Mouse (Mus musculus) CH12.LX (cell line): ENCODE measurements around the gene Stk17b. TPM values are rescaled to one million over a fixed set of nuclear protein-coding genes. Genes with fewer than 3 reads are reported as not detected.

Experiments
- DNase-seq: peaks from one replicate; pipeline ENCODE4 v3.0.0-alpha.2; 2013; ENCODE audit errors: extremely low read depth
- H3K27ac ChIP-seq: 2 replicates; pipeline ENCODE4 v1.5.1; 2012; ENCODE audit warnings: low read depth, mild to moderate bottlenecking, control low read depth, moderate library complexity; ENCODE audit not compliant: insufficient read depth
- H3K27me3 ChIP-seq: replicated peaks from 2 replicates; pipeline ENCODE3; 2012; ENCODE audit warnings: inconsistent platforms
- H3K36me3 ChIP-seq, 2 experiments: replicated peaks in 1 of 2; 2 replicates each; pipeline versions ENCODE3 to v1.6.1; 2012; ENCODE audit warnings: inconsistent platforms in 1 of 2, low read length in 1 of 2, mild to moderate bottlenecking in 1 of 2, mixed read lengths in 1 of 2, moderate library complexity in 1 of 2; ENCODE audit not compliant: control insufficient read depth in 1 of 2, insufficient read depth in 1 of 2
- H3K4me1 ChIP-seq, 2 experiments: 2 replicates each; pipeline ENCODE4 v1.6.1; 2012; ENCODE audit warnings: inconsistent platforms in 1 of 2, moderate library complexity in 1 of 2; ENCODE audit not compliant: insufficient read depth in 2 of 2, control insufficient read depth in 1 of 2
- H3K4me2 ChIP-seq: 2 replicates; pipeline ENCODE4 v1.6.1; 2012; ENCODE audit warnings: low read depth, mild to moderate bottlenecking, control low read depth; ENCODE audit not compliant: poor library complexity, insufficient read depth, severe bottlenecking
- H3K4me3 ChIP-seq, 3 experiments: fragments of 150-350 bp in 1 of 3; sonication (generic) in 1 of 3; replicated peaks in 1 of 3; 2 replicates each; pipeline versions ENCODE3 to v1.5.1; 2011 to 2012; ENCODE audit warnings: low read depth in 2 of 3, low read length in 2 of 3, mild to moderate bottlenecking in 2 of 3, moderate library complexity in 2 of 3, control low read depth in 1 of 3, improper control_type of control experiment in 1 of 3, inconsistent platforms in 1 of 3, mixed read lengths in 1 of 3; ENCODE audit not compliant: poor library complexity in 1 of 3
- H3K79me2 ChIP-seq: replicated peaks from 2 replicates; pipeline ENCODE4 v1.6.1; 2012; ENCODE audit warnings: mild to moderate bottlenecking, moderate library complexity; ENCODE audit not compliant: control insufficient read depth, poor library complexity, insufficient read depth, severe bottlenecking; ENCODE audit errors: extremely low read depth
- H3K9ac ChIP-seq: 2 replicates; pipeline ENCODE4 v1.6.1; 2012; ENCODE audit warnings: low read depth, mild to moderate bottlenecking, control low read depth, moderate library complexity; ENCODE audit not compliant: insufficient read depth
- H3K9me3 ChIP-seq: replicated peaks from 2 replicates; pipeline ENCODE3; 2012; ENCODE audit warnings: low read length, inconsistent platforms, mixed read lengths
- BHLHE40 ChIP-seq: IDR thresholded peaks from 2 replicates; pipeline ENCODE4 v1.6.1; 2011; ENCODE audit warnings: mild to moderate bottlenecking, low read depth, low read length, improper control_type of control experiment
- CHD2 ChIP-seq: IDR thresholded peaks from 2 replicates; pipeline ENCODE4 v1.6.1; 2011; ENCODE audit warnings: low read length, improper control_type of control experiment
- ETS1 ChIP-seq: conservative IDR thresholded peaks from 2 replicates; pipeline ENCODE4 v1.6.1; 2012; ENCODE audit warnings: low read depth, mild to moderate bottlenecking, inconsistent platforms, low read length, improper control_type of control experiment, moderate library complexity
- HCFC1 ChIP-seq: IDR thresholded peaks from 2 replicates; pipeline ENCODE4 v1.6.1; 2012; ENCODE audit warnings: low read depth, mild to moderate bottlenecking, inconsistent platforms, low read length, improper control_type of control experiment
- IRF4 ChIP-seq: IDR thresholded peaks from 2 replicates; pipeline ENCODE4 v1.6.1; 2014; ENCODE audit warnings: low read depth, mild to moderate bottlenecking, inconsistent platforms, low read length, improper control_type of control experiment
- JUN ChIP-seq: IDR thresholded peaks from 2 replicates; pipeline ENCODE4 v1.6.1; 2011; ENCODE audit warnings: low read depth, mild to moderate bottlenecking, low read length, improper control_type of control experiment, moderate library complexity; ENCODE audit not compliant: insufficient read depth
- JUND ChIP-seq: conservative IDR thresholded peaks from 2 replicates; pipeline ENCODE4 v1.6.1; 2011; ENCODE audit warnings: low read depth, low read length, improper control_type of control experiment
- KAT2A ChIP-seq: IDR thresholded peaks from 2 replicates; pipeline ENCODE4 v1.6.1; 2012; ENCODE audit warnings: low read length, improper control_type of control experiment, inconsistent platforms; ENCODE audit not compliant: insufficient replicate concordance
- MEF2A ChIP-seq: IDR thresholded peaks from 2 replicates; pipeline ENCODE4 v1.6.1; 2014; ENCODE audit warnings: low read depth, mild to moderate bottlenecking, inconsistent platforms, low read length, improper control_type of control experiment, borderline replicate concordance
- NRF1 ChIP-seq: IDR thresholded peaks from 2 replicates; pipeline ENCODE4 v1.6.1; 2014; ENCODE audit warnings: low read depth, mild to moderate bottlenecking, inconsistent platforms, low read length, improper control_type of control experiment, moderate library complexity
- PAX5 ChIP-seq: IDR thresholded peaks from 2 replicates; pipeline ENCODE4 v1.6.1; 2012; ENCODE audit warnings: low read length, inconsistent platforms, mixed read lengths
- POLR2AphosphoS2 ChIP-seq: IDR thresholded peaks from 2 replicates; pipeline ENCODE4 v1.6.1; 2011; ENCODE audit warnings: low read depth, low read length, improper control_type of control experiment
- RAD21 ChIP-seq: IDR thresholded peaks from 2 replicates; pipeline ENCODE4 v1.6.1; 2011; ENCODE audit warnings: low read depth, mild to moderate bottlenecking, low read length, improper control_type of control experiment, moderate library complexity
- SIN3A ChIP-seq: IDR thresholded peaks from 2 replicates; pipeline ENCODE4 v1.6.1; 2012; ENCODE audit warnings: low read length, improper control_type of control experiment, inconsistent platforms
- TCF12 ChIP-seq: IDR thresholded peaks from 2 replicates; pipeline ENCODE4 v1.6.1; 2014; ENCODE audit warnings: low read depth, mild to moderate bottlenecking, inconsistent platforms, low read length, improper control_type of control experiment
- UBTF ChIP-seq: IDR thresholded peaks from 2 replicates; pipeline ENCODE4 v1.6.1; 2012; ENCODE audit warnings: low read depth, mild to moderate bottlenecking, inconsistent platforms, low read length, improper control_type of control experiment, moderate library complexity
- USF2 ChIP-seq: conservative IDR thresholded peaks from 2 replicates; pipeline ENCODE4 v1.6.1; 2011; ENCODE audit warnings: low read depth, low read length, improper control_type of control experiment
- ZC3H11A ChIP-seq: IDR thresholded peaks from 2 replicates; pipeline ENCODE4 v1.6.1; 2012; ENCODE audit warnings: low read depth, mild to moderate bottlenecking, inconsistent platforms, low read length, improper control_type of control experiment
- ZMIZ1 ChIP-seq: IDR thresholded peaks from 2 replicates; pipeline ENCODE4 v1.6.1; 2012; ENCODE audit warnings: low read depth, mild to moderate bottlenecking, inconsistent platforms, low read length, improper control_type of control experiment
- ZNF384 ChIP-seq: IDR thresholded peaks from 2 replicates; pipeline ENCODE4 v1.6.1; 2012; ENCODE audit warnings: low read depth, low read length, improper control_type of control experiment, inconsistent platforms
- dilution Hi-C: fragments of 300-500 bp; cut with MboI; formaldehyde crosslinking; loops from 2 replicates; pipeline ENCODE4 v1.14.3; 2020; ENCODE audit warnings: low sequenced_read_pairs; ENCODE audit not compliant: extremely low pct_unique_long_range_greater_than_20kb, extremely low pct_ligation_motif_present
- in situ Hi-C: fragments of 300-500 bp; cut with MboI; formaldehyde crosslinking; loops from 3 replicates; pipeline ENCODE4 v1.14.3; 2019; ENCODE audit warnings: low sequenced_read_pairs, low pct_ligation_motif_present, low pct_unique_long_range_greater_than_20kb, mixed read lengths
- polyA plus RNA-seq: library from polyadenylated mRNA; unstranded; fragments of >175 nt; gene quantifications from 2 replicates; pipeline ENCODE4 v1.2.1, GENCODE M21; 2012; ENCODE audit warnings: low read depth; ENCODE audit not compliant: insufficient read length
- total RNA-seq, 2 experiments: library from RNA; depleted of rRNA; stranded (reverse); fragments of 300-350 nt in 1 of 2; fragments of >200 nt in 1 of 2; gene quantifications; 2 replicates each; pipeline ENCODE4 v1.2.3; 2012 to 2014

Stk17b gene
- total and polyA plus RNA-seq, 3 experiments, result 25.2 to 58.6 (median 46.3) TPM

DNA sequence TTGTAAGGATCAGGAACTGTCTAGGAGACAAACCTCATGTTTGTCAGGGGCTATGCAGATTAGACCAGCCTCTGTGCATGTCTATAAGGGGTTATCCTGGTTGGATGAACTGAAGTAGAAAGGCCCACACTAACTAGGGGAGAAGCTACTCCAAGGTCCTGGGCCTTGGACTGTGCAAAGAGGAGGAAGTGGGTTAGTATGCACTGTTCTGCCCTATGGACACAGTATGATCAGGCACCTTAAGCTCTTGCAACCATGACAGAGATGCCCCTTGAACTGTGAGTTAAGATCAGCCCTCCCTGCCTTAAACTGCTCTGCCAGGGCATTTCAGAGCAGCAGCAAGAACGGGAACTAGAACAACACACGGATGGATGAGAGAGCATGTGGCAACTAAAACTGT is 31.3 kb upstream of the Stk17b start:
- Histone ChIP-seq H3K79me2 (no peaks in the 10 kb centered on the region), H3K9me3 (no peaks in the 10 kb centered on the region), H3K36me3 (no peaks in the 10 kb centered on the region), H3K4me1 (peaks cover 10 to 42% of the 10 kb centered on the region in 2 experiments; a peak in 3 of 4 replicates), H3K9ac (no peak overlapping the region), H3K27ac (no peak overlapping the region), H3K4me2 (no peak overlapping the region), H3K4me3 (no peak overlapping the region), H3K27me3 (no peaks in the 10 kb centered on the region)
- dilution Hi-C loops, result no loop called here
- no peak for DNase-seq
- in situ Hi-C loops, result no loop called here
- no peak for TF ChIP-seq POLR2AphosphoS2
- TF ChIP-seq RAD21, result no peak
- TF ChIP-seq ZMIZ1, result no peak
- no peak for TF ChIP-seq TCF12
- no peak for TF ChIP-seq USF2
- TF ChIP-seq MEF2A, result no peak
- no peak for TF ChIP-seq BHLHE40
- TF ChIP-seq NRF1, result no peak
- no peak for TF ChIP-seq UBTF
- no peak for TF ChIP-seq CHD2

DNA sequence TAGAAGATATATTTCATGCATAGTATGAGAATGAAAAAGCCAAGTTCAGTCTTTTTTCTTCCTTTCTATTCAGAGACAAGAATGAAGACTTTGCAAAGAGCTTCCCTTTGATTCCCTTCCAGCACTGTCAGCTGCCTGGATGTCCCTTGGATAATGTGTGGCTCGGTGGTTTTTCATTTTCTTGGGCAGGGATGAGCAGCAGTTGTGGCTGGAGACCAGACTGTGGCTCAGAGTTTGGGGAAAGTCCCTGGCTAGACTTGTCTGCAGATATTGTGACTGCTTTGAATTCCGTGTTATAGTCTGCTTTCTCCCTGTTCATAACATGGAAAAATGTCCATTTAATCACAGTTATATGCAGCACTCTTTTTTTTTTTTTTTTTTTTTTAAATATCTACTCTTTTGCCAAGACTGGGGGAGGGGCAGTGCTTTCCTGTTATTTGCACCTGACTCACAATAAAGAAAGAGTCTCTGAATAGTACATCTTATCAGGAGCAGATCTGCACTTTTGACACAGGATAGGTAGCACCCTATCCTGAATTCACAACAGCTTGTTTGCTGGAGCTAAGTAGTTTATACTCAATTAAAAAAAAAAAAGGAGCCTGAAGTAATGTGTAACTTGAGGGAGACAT is 29.2 kb upstream of the Stk17b start:
- Histone ChIP-seq H3K27me3 (no peaks in the 10 kb centered on the region), H3K4me1 (peaks cover 10 to 38% of the 10 kb centered on the region in 2 experiments; a peak in 3 of 4 replicates), H3K9ac (no peak overlapping the region), H3K79me2 (no peaks in the 10 kb centered on the region), H3K27ac (no peak overlapping the region), H3K4me2 (no peak overlapping the region), H3K36me3 (no peaks in the 10 kb centered on the region), H3K4me3 (no peak overlapping the region), H3K9me3 (no peaks in the 10 kb centered on the region)
- in situ Hi-C loops, result no loop called here
- DNase-seq, result no peak
- dilution Hi-C loops, result no loop called here
- peak; percentile 57; the same call in 1 of the 2 replicates for TF ChIP-seq ZNF384
- TF ChIP-seq ZC3H11A, result no peak
- TF ChIP-seq USF2, result no peak

- Histone ChIP-seq H3K79me2 (no peaks in the 10 kb centered on the region), H3K27ac (no peak overlapping the region), H3K9ac (no peak overlapping the region), H3K4me3 (no peak overlapping the region), H3K27me3 (no peaks in the 10 kb centered on the region), H3K36me3 (no peaks in the 10 kb centered on the region), H3K4me2 (no peak overlapping the region), H3K9me3 (no peaks in the 10 kb centered on the region), H3K4me1 (peaks cover 11 to 35% of the 10 kb centered on the region in 2 experiments; a peak in 3 of 4 replicates)
- in situ Hi-C loops (no loop called here), dilution Hi-C loops (no loop called here)
- no peak for DNase-seq
- no peak for TF ChIP-seq PAX5
- TF ChIP-seq USF2, result no peak
- no peak for TF ChIP-seq JUND
- no peak for TF ChIP-seq IRF4
- TF ChIP-seq KAT2A, result no peak
- TF ChIP-seq JUN, result no peak
- no peak for TF ChIP-seq SIN3A
- TF ChIP-seq MEF2A, result no peak
- TF ChIP-seq ETS1, result no peak
- no peak for TF ChIP-seq HCFC1
These were observed 26.9 kb upstream of the Stk17b start for GRCm38 (mm10) chr1:53811919-53812318.
